ENCODE assay signal across 1 mouse cellular context in genomic region chr11:98773635-98774295, GRCm38 (mm10).
TF ChIP-seq lines count a peak whose summit lies in the region.

No protein-coding gene starts in this region.

TF ChIP-seq in CH12.LX, 34 proteins besides CTCF, POLR2A, EP300 and RAD21:
- TF ChIP-seq USF1 (IDR thresholded peaks at IDR 0.05; ENCODE audit: low read depth, low read length) (peak; percentile 68), ZKSCAN1 (IDR thresholded peaks at IDR 0.05; ENCODE audit: borderline replicate concordance, low read depth, low read length) (no peak), ZMIZ1 (IDR thresholded peaks at IDR 0.05; ENCODE audit: low read depth, low read length) (no peak), USF2 (conservative IDR thresholded peaks at IDR 0.05; ENCODE audit: low read depth, low read length) (peak; percentile 61), ZNF384 (IDR thresholded peaks at IDR 0.05; ENCODE audit: low read depth, low read length) (no peak), NELFE (IDR thresholded peaks at IDR 0.05; ENCODE audit: low read depth, low read length) (peak; percentile 60), KAT2A (IDR thresholded peaks at IDR 0.05; ENCODE audit: insufficient replicate concordance, low read length) (no peak), NRF1 (IDR thresholded peaks at IDR 0.05; ENCODE audit: low read depth, low read length) (no peak), UBTF (IDR thresholded peaks at IDR 0.05; ENCODE audit: low read depth, low read length) (no peak), TBP (conservative IDR thresholded peaks at IDR 0.05; ENCODE audit: low read depth, low read length) (no peak), MAZ (IDR thresholded peaks at IDR 0.05; ENCODE audit: low read depth, low read length) (peak; percentile 62; the same call in 1 of the 2 replicates), E2F4 (IDR thresholded peaks at IDR 0.05; ENCODE audit: insufficient replicate concordance, low read depth, low read length) (no peak), CHD2 (IDR thresholded peaks at IDR 0.05; ENCODE audit: low read length) (peak; percentile 56; the same call in 1 of the 2 replicates), MAFK (IDR thresholded peaks at IDR 0.05; ENCODE audit: insufficient replicate concordance, low read length) (no peak), TCF12 (IDR thresholded peaks at IDR 0.05; ENCODE audit: low read depth, low read length) (peak; percentile 65), SMC3 (IDR thresholded peaks at IDR 0.05; ENCODE audit: low read depth, low read length) (no peak), POLR2AphosphoS2 (IDR thresholded peaks at IDR 0.05; ENCODE audit: low read depth, low read length) (peak; percentile 32; the same call in 1 of the 2 replicates), IRF4 (IDR thresholded peaks at IDR 0.05; ENCODE audit: low read depth, low read length) (0 out of 2 replicates have a peak, but pooled peaks have one; percentile 41), ZC3H11A (IDR thresholded peaks at IDR 0.05; ENCODE audit: low read depth, low read length) (no peak), JUND (conservative IDR thresholded peaks at IDR 0.05; ENCODE audit: low read depth, low read length) (no peak), RCOR1 (conservative IDR thresholded peaks at IDR 0.05; ENCODE audit: low read depth, low read length) (no peak), MYC (IDR thresholded peaks at IDR 0.05; ENCODE audit: low read depth, low read length) (peak; percentile 98), JUN (IDR thresholded peaks at IDR 0.05; ENCODE audit: insufficient read depth, low read depth, low read length) (no peak), GABPA (IDR thresholded peaks at IDR 0.05; ENCODE audit: insufficient replicate concordance, low read depth, low read length) (no peak), BHLHE40 (IDR thresholded peaks at IDR 0.05; ENCODE audit: low read depth, low read length) (peak; percentile 96), MXI1 (IDR thresholded peaks at IDR 0.05; ENCODE audit: low read depth, low read length) (peak; percentile 100), HCFC1 (IDR thresholded peaks at IDR 0.05; ENCODE audit: low read depth, low read length) (peak; percentile 53), MAX (IDR thresholded peaks at IDR 0.05; ENCODE audit: low read length) (peak; percentile 99), PAX5 (IDR thresholded peaks at IDR 0.05; ENCODE audit: low read length) (no peak), CHD1 (IDR thresholded peaks at IDR 0.05; ENCODE audit: low read depth, low read length) (no peak), MEF2A (IDR thresholded peaks at IDR 0.05; ENCODE audit: borderline replicate concordance, low read depth, low read length) (no peak), ELF1 (IDR thresholded peaks at IDR 0.05; ENCODE audit: low read depth, low read length) (peak; percentile 83), ETS1 (conservative IDR thresholded peaks at IDR 0.05; ENCODE audit: low read depth, low read length) (peak; percentile 68), SIN3A (IDR thresholded peaks at IDR 0.05; ENCODE audit: low read length) (peak; percentile 99)
TF ChIP-seq in CH12.LX: peak in this region for 16.
